Mouse (Mus musculus): ENCODE results near the gene Acp4. TPM values are rescaled to one million over a fixed set of nuclear protein-coding genes. Genes with fewer than 3 reads are reported as not detected.
A peak's percentile ranks its signal among the peaks of the same experiment; 100 is the strongest.
"Not testable (repeated sequence)": the region's sequence is repeated elsewhere in the genome, so short reads cannot be mapped to it uniquely, and the experiment has no call there.

The Acp4 gene
- not detected for total RNA-seq (2021)
- long read RNA-seq, result 0 reads

DNA sequence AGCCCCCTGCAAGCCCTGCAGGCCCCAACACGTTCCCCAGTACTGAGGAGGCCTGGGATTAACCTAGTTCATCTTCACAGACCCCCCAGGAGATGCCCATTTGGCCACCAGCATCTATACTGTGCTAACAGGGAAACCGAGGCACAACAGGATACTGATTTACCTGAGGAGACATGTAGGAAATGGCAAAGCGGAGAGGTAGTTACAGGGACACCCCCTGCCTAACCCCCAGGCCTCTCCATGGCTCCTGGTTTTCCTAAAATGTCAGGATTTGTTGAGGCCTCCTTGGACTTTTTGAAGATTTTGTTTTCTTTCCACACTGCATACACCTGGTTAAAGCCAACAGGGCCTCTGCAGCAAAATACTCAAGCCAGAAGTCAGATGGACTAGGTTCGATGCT, at the start of gene Acp4:
TSS of gene Acp4 (minus strand) at position 101 of the 400 bp plus-strand sequence.
- no peak for DNase-seq (ENCODE audit: low spot score in 2 of 2)

DNA sequence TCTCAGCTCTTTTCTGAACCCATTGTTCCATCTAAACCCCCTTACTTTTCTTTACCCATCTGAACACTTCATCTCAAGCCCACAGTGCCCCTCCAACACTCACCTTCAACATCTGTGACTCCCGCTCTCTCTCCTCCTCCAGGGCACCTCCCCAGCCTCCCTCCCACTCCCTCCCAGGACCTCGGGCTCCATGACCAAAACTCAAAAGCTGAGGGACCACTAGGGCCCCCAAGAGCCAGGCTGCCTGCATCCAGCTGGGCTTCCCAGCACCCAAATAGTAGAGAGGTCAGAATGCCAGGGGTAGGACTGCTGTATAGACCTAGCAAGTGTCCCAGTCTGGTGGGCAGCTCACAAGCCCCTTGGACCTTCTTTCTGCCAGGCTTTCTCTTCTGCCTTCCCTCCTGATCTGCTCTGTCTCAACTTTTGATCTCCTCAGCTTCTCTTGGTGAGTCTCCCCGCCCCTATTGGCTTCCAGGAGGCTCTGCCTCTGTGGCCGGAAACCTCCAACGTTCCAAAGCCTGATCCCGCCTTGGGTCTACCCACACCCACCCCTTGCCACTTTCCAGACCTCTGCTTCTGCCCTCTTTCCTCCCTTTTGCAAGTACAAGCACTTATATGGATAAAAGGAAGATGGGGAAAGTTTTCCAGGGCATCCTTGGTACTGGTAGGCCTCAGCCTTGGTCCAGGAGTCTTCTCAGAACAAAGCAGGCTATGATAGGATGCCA, 49.5 kb upstream of the Acp4 start, which contains the start of gene Clec11a:
TSS of gene Clec11a (minus strand) at position 387 of the 725 bp plus-strand sequence.
- DNase-seq (ENCODE audit: low spot score in 2 of 2), result no peak

DNA sequence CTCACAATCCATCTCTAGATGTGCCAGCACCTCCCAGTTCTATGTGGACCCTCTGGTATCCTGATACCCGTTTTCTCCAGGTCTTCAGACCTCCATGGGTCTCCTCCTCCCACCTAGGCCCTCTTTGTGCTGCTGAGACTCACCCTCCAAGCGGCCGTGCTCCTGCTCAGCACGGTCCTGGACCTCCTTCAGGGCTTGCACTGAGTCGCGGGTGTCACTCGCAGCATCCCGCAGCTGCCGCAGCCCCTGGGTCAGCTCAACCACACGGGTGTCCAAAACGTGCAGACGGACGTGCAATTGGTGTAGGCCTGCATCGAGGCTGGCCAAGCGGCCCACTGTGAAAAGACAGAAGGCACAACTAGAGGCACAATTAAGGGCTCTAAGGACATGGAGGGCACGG, 48.5 kb upstream of the Acp4 start:
- no peak for DNase-seq (ENCODE audit: low spot score in 2 of 2)

DNA sequence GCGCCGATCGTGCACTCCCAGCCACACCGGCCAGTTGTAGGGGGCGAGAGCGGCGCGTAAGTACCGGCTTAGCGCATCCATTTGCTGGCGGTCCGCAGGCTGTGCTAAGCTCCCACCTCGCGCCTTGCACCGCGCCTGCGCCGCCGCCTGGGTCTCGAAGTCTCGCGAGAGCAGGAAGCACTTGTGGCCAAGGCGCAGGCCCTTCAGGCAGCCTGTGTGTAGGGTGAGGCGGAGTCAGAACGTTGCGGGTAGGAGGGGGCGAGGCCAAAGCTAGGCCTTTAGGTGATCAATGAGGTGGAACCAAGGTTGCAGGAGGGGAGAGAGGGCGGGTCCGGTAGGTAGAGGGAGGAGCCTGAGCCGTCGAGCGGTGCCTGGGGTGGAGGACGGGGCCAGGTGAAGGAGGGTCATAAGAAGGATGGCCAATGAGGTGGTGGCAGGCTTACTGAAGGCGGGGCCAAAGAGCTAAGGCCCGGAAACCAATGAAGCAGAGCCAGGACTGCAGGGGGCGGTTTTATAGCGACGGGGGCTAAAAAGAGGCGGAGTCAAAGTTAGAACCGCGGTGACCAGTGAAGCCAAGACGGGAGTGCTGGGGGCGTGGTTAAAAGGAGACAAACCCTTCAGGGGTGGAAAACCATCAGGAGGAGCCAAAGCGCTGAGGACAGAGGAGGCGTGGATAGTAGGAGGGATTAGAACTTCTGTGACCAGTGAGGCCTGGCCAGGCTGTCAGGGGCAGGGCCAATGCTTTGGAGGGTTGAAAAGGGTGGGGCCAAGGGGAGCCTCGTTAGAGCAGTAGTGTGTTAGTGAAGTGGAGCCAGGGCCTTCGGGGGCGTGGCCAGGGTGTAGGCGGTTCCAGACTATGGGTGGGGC, 47.8 kb upstream of the Acp4 start:
- peak; percentile 96 to 98 for DNase-seq (ENCODE audit: low spot score in 2 of 2)

DNA sequence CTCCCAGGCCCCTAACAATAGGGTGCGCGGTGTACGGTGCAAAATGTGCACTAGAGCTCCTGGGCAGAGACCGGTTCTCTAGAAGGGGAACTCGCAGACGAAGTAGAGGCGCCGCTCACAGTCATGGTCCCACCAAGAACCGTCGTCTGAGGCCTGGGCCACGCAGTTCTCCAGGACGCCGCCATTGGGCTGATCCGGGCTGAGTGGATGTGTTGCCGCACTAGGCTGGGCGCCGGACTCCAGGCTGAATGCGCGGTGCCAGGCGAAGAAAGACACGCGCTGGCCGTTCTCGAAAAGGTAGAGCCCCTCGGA, 47.2 kb upstream of the Acp4 start:
- DNase-seq (ENCODE audit: low spot score in 2 of 2), result no peak

DNA sequence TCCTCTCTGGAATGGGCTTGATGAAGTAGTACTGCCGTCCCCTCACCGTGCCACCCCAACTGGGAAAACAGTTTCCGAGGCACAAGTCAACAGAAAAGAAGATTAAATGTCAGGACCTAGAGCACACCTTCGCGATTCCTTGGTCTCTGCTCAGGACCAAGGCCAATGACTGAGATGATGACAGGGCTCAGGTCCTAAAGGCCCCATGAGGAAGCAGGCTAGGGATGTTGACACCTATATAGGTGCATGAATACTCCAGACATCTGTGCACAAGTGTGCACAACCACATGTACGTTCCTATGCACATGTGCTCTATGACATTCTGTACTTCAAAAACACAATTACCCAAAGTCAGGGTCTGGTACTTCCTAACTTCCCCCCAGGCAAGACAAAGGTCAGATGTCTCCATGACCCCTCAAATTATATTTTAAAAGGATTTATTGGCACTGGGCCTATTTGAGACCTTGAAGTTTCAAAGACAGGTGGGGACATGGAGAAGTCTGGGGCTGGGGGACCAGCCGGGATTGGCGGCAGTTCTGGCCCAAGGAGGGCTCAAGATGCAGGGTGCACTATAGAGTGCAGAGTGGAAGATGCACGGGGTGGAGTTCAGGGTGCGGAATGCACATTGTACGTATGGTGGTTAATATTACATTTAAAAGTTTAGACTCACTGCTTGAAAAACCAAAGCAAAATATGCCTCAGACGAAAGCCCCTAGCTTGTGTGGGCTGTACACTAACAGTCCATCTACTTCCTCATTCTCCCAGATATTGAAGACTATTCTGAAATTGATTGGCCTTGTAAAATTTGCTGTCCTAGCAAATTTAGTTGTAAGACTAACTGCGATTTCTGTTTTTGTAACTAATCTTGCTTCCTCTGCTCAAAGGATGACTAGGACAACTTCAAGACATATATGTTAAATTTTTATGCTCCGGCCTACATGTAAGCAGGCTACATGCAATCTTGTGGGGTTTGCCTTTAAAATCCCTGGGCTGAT, 46.5 kb upstream of the Acp4 start:
- no peak for DNase-seq (ENCODE audit: low spot score in 2 of 2)

DNA sequence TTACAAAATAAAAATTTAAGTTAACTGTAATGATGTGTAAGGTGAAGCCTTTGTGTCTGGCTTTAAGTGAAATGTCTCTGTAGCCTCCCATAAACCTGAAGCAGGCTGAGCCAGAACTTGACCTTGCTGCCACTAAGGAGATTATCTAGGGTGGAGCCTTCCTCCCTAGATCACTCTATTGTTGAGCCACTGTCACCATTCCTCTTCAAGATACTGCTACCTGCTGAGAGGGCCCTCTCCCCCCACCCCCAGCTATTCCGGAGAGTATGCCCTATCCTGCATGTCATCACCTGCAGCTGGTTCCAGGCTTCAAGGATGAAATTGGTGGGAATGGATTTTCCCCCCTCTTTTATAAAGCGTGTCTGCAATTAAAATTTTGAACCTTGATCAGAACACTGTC, 40.3 kb upstream of the Acp4 start:
- DNase-seq (ENCODE audit: low spot score in 2 of 2), result not testable (repeated sequence)

DNA sequence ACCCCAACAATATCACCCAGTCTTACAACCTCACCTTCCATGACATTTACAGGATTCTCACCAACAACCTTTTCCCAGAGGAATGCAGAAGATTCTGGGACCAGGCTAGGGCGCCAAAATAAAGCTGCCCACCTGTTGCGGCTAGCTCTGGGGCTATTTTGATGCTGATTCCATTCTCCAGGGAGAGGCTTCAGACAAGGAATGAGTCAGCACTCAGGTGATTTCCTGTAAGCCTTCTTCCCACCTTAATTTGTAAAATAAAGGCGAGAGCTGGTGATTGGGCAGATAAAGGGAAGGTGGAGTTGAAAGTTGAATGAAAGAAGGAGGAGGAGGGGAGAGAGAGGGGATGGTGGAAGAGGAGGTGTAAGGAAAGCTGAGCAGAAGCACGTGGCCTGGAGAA, 34.2 kb upstream of the Acp4 start:
- no peak for DNase-seq (ENCODE audit: low spot score in 2 of 2)

DNA sequence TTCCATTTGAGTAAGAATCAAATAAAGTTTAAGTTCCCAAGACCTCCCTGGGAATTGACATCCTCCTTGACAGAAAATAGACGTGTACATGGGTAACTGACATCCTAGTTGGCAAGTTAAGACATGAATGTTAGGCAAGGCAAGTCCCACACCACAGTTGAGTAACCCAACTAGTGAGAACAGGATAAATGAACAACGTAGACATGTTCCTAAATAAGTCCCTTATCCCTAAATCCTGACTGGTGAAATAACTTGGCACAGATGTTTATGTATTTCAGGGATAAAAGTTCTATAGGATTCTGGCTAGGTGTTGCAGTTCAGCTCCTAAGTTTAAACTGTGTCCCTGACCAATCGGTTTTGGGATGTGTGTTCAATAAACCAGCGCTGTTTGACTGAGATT, 33.8 kb upstream of the Acp4 start:
- DNase-seq (ENCODE audit: low spot score in 2 of 2), result no peak

DNA sequence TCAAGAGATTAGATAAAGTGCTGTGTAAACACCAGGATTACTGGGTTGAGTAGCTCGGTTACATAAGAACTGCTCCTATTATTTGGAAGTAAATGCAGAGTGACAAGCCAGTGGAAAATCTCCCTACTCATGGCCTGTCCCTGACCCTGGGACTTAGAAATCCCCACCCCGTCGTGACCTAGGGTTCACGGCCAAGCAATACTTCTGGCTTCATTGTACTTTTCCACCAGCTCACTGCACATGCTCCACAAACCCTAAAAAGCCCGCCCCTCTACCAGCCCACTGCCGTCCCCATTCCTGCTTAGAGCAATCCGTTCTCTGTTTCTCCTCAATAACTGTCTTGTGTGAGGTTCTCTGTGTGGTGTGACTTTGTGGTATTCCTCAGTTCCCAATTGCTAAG, 30.6 kb upstream of the Acp4 start:
- DNase-seq (ENCODE audit: low spot score in 2 of 2), result no peak

DNA sequence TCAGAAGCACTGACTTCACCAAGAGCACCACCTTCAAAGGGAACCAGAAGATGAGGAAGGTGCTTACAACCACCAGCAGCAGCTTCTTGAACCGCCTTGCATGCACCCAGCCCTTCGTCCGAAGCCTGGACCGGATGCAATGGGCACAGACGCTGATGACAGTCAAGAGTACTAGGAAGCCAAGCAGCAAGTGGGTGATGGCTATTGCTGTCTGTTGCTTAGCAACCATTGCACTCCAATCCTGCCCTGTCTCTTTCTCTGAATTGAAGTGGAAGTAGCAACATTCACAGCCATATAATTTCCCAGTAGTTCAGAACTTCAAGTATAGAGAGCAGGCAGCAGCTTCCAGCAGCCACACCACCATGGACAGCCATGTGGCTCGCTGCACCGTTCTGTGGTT, 24.4 kb upstream of the Acp4 start:
- DNase-seq (ENCODE audit: low spot score in 2 of 2), result no peak

DNA sequence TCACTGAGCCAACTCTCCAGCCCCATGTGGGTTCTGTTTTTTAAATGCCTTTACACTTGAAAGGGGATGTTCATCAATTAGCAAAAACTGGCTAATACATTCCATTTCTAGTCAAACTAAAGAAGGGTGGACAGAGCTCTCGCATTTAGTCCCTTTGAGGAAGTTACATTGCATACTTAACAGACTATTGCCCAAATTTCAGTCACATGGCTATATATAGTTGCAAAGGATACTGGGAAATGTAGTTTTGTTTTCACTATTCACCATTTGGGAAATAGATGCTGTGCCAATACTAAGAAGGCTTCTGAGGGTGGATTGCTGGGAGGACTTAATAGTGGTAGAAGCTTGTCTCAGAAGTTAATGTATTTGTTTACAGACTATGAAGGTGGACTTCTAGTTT, 23.8 kb upstream of the Acp4 start:
- no peak for DNase-seq (ENCODE audit: low spot score in 2 of 2)

DNA sequence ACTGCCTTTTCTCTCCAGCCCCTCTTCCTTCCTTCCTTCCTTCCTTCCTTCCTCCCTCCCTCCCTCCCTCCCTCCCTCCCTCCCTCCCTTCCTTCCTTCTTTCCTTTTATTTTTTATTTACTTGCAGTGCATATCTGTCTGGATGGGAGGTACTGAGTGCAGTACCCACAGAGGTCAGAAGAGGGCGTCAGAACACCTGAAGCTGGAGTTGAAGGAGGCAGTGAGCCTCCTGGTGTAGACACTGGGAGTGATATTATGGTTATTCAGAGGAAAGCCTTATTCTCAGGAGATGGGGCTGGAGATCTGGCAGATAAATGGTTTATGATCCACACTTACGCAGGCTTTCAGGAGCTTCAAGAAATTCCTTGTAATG, 20.1 kb upstream of the Acp4 start:
- DNase-seq (ENCODE audit: low spot score in 2 of 2), result peak in 1 of 2 experiments; percentile 82

DNA sequence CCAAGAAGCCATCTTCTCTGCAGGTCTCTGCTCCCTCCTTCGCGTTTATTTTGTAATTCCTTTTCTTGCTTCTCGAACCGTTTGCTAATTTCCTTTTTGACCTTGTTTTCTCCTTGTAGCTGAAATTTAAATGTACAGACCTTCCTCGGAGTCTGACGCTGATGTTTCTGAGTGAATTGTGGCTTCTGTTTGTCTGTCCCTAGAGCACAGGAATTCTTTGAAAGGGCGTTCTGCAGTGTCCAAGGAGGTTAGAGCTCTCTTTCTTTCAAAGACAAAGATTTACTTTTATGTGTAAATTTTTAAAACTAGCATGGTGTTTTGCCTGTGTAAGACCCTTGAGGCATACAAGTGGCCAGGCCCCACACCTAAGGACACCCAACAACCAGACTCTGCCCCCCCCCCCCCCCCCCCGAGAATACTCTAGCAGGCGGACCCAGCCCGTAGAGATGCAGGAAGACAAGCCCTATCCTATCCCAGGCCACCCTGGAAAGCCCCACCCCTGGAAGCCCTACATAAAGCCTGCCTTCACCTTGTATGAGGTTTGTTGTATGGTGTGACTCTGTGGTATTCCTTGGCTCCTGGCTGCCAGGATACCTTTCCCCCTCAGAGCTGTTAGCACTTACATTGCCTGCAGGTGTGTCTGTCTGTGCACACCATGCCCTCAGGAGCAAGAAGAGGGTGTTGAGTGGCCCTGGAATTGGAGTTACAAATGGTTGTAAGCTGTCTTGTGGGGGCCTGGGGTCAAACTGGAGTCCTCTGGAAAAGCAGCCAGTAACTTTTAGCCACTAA, 19.5 kb upstream of the Acp4 start:
- no peak for DNase-seq (ENCODE audit: low spot score in 2 of 2)

DNA sequence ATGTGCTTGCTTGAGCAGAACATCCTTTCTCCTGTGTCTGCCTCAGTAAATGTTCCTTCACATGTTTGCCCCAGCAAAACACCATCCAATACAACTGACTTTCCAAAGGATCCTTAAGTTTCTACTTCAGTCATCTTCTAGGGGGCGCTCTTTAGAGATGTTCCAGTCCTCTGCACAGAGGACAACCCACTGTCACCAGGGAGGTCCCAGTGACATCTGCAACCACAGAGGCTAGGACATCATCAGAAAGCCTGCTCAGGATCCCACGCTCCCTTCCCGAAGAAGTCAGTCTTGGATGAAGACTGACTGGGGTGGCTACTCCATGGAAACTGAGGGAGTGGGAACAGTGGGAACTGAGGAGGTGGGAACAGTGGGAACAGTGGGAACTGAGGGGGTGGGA, 18.4 kb upstream of the Acp4 start:
- DNase-seq (ENCODE audit: low spot score in 2 of 2), result no peak

DNA sequence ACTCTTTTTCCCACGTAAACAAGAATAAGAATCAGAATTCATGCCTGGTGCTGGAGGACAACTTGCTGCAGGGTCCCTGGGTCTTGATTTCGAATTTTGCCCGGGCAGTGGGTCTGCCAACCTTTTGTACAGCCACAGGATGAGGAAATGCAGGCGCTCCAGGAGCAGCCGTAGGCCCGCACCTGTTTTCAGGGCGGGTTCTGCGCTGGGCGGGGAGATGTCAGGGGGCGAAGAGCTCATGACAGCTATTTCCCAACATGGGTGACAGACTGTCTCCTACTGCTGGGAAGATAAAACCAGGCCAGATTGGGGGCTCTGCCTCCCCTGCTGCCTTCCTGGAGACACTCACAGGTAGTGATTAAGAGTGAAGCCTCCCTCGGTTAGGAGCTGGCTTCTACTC, 16.9 kb upstream of the Acp4 start:
- no peak for DNase-seq (ENCODE audit: low spot score in 2 of 2)

DNA sequence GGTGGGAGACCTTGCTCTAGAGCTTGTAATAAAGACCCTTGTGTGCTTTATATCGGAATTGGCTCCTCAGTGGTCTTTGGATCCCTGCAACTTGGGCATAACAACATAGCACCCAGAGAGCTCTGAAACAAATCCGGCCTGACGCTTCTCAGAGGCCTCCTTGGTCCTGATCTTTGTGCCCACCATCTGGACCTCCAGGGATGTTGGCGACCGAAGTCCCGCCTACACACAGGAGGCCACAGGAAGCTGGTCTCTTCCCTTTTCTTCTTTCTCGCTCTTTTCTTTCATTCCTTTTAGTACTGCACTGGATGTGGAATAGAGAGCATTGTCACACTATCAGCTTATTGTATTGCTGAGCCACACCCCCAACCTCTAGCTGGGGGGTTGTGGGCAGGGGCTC, 16.3 kb upstream of the Acp4 start:
- no peak for DNase-seq (ENCODE audit: low spot score in 2 of 2)

DNA sequence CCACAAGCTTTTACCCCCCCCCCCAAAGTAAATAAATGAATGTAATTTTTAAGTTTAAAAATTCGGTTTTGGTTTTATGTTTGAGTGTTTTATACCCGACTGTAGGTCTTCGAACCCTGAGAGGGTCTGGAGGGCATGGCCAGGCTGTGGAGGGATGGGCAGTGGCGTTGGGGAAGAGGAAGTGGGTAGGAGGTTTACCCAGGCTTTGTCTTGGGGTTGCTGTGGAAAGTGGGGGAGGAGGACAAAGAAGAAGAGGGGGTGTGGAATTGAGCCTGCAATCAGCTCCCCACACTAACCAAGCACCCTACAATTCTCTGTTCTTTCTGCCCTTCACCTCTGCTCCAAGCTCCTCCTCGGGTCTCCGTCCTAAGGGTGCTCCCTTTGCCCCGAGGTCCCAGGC, 15.4 kb upstream of the Acp4 start:
- no peak for DNase-seq (ENCODE audit: low spot score in 2 of 2)

DNA sequence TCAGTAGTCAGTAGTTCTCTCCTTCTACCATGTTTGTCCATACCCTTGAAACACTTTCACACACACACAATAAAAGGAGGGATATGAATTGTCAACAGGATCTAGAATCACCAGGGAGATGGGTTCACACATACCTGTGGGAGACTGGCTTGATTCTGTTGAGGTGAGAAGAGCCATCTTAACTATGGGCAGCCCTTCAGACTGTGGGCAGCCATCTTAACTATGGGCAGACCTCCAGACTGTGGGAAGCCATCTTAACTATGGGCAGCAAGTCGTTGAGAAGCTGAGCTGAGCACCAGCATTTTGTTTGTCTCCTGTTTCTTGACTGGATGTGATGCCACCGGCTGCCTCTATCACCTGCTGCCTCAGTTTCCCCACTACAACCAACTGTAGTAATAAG, 14.1 kb upstream of the Acp4 start:
- no peak for DNase-seq (ENCODE audit: low spot score in 2 of 2)

DNA sequence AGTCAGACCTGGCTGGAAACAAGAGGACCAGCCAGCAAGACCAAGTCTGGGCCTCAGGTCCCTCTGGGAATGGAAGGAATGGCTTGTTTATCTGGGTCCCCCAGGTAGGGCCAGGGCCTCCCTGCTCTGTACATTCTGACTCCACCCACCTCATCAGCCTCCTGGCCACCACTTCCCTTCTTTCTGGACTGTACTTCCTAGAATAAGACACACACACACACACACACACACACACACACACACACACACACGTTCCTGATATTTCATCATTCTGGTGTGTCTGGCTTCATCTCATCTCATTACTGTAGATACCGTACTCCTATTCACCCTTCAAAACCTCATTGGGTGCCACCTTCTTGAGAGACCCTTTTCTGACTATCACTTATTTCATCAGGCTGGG, 12.2 kb upstream of the Acp4 start:
- DNase-seq (ENCODE audit: low spot score in 2 of 2), result no peak

DNA sequence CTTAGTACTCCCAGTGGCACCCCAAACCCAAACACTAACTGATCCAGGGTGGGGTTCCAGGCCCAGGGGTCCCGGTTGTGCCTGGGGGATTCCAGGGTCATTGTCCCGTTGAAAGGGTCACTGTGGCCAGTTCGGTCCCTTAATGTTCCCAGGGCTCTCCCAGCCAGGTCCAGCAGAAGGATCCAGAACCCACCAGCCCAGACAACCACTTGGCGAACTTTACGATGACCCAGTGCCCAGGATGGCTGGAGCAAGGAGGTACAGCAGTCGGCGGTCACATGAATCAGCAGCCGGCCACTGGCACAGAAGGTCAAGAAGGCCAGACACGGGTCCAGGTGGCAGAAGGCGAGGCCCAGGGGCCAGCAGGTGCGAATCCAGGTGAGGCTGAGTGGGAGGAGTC, 10.9 kb upstream of the Acp4 start:
- no peak for DNase-seq (ENCODE audit: low spot score in 2 of 2)
